Mouse (Mus musculus) T-helper 1 cell (primary cell): ENCODE measurements around the gene Sacm1l.

Experiments used
- in situ Hi-C: fragments of 300-600 bp; cut with MboI, MseI; formaldehyde crosslinking; loops from one replicate; pipeline ENCODE4 v1.15.1; 2025; ENCODE audit warnings: high pct_unique_total_duplicates

Gene Sacm1l

GRCm38 (mm10) chr9:123529392-123530157 is at the start of gene Sacm1l:
Gene Sacm1l, plus strand, starts transcription at chr9:123529759.
- in situ Hi-C loops = loop anchor here (10.0 kb wide), 2 partner anchors 285 to 545 kb away; no protein-coding TSS in a partner anchor

DNA sequence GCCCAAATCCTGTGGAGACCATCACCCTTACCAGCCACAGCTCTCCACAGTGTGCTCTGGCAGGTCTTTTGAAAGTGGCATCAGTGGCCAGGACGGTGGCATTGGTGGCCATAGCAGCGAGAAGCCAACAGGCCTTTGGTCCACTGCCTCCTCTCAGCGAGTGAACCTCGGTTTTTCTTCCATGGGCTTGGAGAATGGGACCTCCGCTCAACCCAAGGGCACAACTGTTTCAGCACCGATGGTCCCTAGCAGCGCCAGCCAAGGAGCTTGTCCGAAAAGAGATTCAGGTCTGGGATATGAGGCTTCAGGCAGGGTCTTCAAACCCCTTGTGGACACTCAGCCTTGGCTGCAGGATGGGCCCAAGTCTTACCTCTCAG is 49.7 kb upstream of the Sacm1l start:
- in situ Hi-C loops = no loop called here

GRCm38 (mm10) chr9:123480253-123480921 is 49.2 kb upstream of the Sacm1l start:
- in situ Hi-C loops = no loop called here

- in situ Hi-C loops = no loop called here
Measured at GRCm38 (mm10) chr9:123481136-123481535, 48.4 kb upstream of the Sacm1l start.

GRCm38 (mm10) chr9:123483598-123483997 is 46.0 kb upstream of the Sacm1l start:
- in situ Hi-C loops = no loop called here

- in situ Hi-C loops = no loop called here
Measured at GRCm38 (mm10) chr9:123484830-123485229, 44.7 kb upstream of the Sacm1l start.

DNA sequence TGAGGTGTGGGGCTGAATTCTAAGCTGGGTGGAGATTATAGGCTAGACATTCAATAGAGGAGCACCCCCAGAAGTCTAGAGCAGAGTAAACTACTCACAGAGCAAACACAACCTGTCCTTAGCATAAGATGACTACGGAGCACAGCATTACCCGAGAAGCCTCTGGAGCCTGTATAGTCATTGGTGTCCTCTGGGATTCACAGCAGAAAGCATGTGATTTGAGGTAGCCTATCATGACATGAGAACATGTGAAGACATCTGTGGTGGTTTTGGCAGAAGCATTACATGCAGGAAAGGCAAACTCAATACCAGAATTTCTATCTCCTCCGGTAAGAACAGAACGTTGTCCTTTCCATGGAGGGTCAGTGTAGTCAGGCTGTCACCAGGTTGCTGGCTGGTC is 44.0 kb upstream of the Sacm1l start:
- in situ Hi-C loops = no loop called here

DNA sequence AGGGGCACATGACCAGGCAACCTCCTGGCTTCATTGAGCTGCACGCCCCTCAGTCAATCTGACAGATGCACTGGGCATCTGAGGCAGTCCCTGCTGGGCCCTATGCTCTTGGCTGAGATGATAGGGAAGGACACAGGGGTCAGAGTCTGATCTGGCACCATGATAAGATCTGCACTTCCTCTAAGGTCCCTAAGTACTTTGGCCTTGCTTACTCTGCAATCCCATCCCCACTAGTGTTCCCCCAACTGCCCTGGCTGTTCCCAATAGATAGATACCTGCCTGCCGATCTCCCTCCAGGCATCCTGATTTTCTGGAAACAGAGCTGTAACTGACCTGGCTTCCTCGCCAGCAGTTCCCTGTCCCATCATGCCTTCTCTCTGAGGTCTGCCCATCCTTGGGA is 42.9 kb upstream of the Sacm1l start:
- in situ Hi-C loops = no loop called here

GRCm38 (mm10) chr9:123489073-123489472 is 40.5 kb upstream of the Sacm1l start:
- in situ Hi-C loops = no loop called here

- in situ Hi-C loops = no loop called here
Measured at GRCm38 (mm10) chr9:123489727-123490343, 39.7 kb upstream of the Sacm1l start.

GRCm38 (mm10) chr9:123490930-123491329 is 38.6 kb upstream of the Sacm1l start:
- in situ Hi-C loops = no loop called here

GRCm38 (mm10) chr9:123491917-123492585 is 37.5 kb upstream of the Sacm1l start:
- in situ Hi-C loops = no loop called here

DNA sequence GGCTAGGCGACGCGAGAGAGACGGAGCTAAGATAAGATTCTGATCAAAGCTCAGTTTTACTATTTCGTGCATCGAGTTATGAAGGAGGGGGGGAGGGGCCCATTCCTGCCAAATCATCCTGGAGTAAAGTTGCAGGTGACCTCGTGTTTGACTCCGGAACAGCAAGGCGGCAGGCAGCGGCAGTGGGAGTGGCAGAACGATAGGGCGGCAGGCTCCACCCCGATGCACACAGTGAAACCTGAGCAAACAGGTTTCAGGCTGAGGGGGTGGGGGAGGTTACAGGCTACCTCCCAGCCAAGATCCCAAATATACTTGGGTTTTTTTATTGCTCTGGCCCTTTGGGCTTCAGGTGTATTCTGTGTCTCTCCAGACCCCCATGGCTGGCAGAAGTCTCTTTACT is 32.9 kb upstream of the Sacm1l start:
- in situ Hi-C loops = no loop called here

DNA sequence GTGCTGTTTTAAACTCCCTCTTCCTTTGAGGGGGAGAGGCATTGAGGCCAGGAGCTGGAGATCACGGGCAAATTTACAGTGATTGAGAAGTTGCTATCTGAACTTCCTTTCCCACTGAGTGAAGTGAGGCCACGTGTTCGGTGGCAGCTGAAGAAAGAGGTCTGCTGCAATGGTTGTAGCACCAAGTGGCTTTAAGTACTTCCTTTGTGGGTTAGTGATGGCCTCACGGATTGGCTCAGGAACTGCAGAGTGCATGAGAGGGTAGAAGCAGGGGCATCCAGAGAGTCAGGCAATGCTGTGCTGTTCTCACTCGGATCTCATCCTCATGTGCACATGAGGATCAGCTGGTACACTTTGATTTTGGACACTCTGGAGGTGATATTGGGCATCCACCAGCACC is 31.7 kb upstream of the Sacm1l start:
- in situ Hi-C loops = no loop called here

DNA sequence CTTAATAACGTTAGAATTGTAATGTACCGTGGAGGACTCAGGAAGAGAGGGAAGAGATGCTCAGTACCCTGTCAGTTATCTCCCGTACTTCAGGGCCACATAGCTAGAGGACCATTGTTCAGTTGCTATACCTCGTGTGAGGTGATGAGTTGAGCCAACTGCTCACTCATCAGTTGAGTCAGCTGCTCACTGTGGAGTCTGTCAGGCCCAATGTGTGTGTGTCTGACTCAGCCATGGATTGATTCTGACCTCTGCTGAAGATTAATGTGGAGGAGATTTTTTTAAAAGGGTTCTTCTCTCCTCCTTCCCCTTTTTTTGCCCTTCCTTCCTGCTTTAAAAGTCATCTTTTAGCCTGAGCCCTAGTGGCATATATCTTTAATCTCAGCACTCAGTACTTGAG is 29.1 kb upstream of the Sacm1l start:
- in situ Hi-C loops = no loop called here

DNA sequence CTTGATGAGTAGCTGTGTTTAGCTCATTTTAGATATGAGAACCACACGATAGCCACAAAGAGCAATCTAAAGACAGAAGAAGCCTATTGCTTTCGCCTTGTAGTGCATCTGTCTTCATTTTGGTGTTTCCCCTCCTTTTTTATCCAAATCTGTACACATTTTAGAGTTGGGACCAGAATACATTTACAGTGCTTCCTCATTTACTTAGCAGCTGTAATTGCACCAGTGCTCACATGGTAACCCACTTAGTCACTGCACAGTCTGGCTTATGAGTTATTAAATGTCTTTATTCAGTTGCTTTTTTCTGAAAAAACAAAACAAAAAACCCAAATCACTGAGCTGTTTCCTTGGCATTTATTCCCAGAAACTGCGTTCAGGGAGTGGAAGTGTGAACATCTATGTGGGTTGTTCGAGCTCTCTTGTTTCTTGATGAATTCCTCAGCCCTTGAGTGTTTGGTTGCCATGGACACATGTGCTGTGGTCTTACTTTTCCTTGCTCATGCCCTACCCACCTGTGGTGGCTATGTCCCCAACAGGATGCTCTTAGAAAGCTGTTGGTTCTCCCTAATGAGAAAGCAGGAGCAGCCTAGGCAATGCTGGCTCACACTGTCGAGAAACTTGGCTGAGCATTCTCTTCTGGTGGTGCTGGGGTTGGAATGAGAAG is 26.3 kb upstream of the Sacm1l start:
- in situ Hi-C loops = no loop called here

GRCm38 (mm10) chr9:123504325-123504724 is 25.2 kb upstream of the Sacm1l start:
- in situ Hi-C loops = no loop called here

- in situ Hi-C loops = no loop called here
Measured at GRCm38 (mm10) chr9:123505598-123505997, 24.0 kb upstream of the Sacm1l start.

- in situ Hi-C loops = no loop called here
Measured at GRCm38 (mm10) chr9:123506270-123507146, 23.1 kb upstream of the Sacm1l start.

DNA sequence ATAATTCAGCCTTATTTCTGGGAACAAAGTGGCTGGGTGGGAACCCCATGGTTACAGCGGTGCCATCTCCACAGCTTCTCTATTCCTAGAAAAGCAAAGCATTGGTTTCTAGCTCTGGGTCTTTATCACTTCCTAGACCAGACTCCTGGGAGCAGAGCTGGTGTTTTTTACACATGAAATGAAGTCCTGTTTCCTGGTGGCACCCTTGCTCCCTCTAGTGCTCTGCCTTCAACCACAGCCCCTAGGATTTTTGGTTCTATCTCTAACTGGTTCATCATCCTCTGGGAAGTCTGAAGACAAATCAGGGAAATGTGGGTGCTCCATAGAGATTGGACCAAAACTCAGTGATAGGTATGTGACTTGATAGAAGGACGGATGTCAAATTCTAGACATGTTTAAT is 22.2 kb upstream of the Sacm1l start:
- in situ Hi-C loops = no loop called here

DNA sequence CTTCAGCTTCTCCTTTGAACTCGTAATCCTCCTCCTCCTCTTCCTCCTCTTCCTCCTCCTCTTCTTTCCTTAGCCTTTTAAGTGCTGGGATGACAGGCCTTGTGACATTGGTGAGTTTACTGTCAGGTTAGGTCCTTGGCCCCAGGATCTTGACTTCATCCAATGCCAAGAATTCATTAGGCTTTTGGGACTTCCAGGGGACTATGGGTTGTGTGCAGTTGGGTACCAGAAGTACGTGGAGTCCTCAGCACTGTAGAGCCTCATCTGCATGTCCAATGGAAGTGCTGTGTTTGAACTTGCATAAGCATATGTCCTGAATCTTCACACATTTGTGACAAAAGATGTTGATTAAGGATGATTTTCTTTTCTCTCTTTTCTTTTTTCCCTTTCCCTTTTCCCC is 20.6 kb upstream of the Sacm1l start:
- in situ Hi-C loops = no loop called here
